Mouse (Mus musculus) CH12F3 (cell line): ENCODE results near the gene Catspere2.

Source experiments
- in situ Hi-C: fragments of 300-500 bp; cut with MboI; formaldehyde crosslinking; loops from 2 replicates; pipeline ENCODE4 v1.14.3; 2020; ENCODE audit warnings: low sequenced_read_pairs

Catspere2 gene

DNA sequence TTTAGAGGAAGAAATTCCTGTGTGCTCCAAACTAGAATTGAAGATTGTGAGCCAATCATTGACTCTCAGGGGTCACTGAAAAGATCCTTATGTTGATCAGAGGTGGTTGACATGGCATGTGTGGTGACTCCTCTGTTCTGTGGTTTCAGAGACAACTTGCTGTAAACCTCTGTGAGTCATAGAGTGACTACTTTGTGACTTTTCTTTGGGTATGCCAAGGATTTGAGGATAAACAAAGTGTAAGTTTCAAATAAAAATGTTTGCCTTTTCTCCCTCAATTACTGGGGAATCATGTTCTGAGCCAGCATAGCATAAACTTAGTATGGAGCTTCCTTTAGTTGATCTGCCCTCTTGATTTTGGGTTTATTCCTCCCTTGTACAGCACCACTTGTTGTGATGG lies 235.1 kb downstream of the Catspere2 start:
- in situ Hi-C loops: no loop called here

DNA sequence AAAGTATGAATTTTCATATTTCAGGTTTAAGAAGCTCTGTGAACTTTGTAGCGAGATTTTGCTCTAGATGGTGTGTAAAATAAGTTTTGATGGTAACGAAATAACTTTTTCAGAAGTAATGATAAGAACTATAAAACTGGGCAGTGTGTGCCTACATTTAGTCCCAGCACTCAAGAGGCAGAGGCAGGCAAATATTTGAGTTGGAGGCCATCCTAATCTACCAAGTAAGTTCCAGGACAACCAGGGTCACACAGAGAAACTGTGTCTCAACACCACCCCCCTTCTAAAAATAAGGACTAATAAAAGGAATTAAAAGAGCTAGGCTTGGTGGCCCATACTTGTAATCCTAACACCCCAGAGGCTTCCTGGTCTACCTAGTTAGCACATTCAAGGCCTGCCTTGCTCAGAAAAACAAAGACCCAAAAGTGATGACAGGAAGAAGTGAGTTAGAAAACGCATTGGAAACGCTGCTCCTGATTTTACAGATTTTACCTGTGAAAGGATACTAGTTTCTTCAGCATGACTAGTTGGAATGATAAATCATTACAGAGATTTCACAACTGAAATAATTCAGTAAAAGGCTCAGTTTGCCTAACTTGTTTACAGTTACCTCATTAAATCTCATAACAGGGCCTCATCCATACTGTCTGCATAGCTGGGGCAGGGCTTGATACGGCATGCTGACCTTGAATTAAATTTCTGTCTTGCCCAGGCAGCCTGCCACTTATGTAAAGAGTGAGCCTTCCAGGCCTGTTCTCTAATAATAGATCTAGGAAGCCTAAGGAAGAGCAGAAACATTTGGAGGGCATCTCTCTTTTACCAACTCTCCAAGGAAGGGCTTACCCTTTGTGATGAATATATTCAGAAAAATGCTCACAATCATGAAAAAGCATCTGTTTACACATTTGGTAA lies 236.2 kb downstream of the Catspere2 start:
- in situ Hi-C loops: no loop called here
